Mouse (Mus musculus) thymus, adult 2 months (tissue): ENCODE data around the gene Tfeb.

Source experiments
- CTCF ChIP-seq: fragments of 200-500 bp; IDR thresholded peaks from 2 replicates; pipeline ENCODE4 v1.5.1; 2012; ENCODE audit warnings: mild to moderate bottlenecking, control low read depth, low read length, moderate library complexity, borderline replicate concordance; ENCODE audit not compliant: control insufficient read depth, poor library complexity, insufficient read depth; ENCODE audit errors: extremely low read depth
- POLR2A ChIP-seq: fragments of 200-500 bp; IDR thresholded peaks from 2 replicates; pipeline ENCODE4 v1.6.1; 2012; ENCODE audit warnings: mild to moderate bottlenecking, low read length, control low read depth, moderate library complexity; ENCODE audit not compliant: control insufficient read depth, poor library complexity, insufficient read depth; ENCODE audit errors: extremely low read depth

GRCm38 (mm10) chr17:47812200-47812599 is 75.4 kb downstream of the Tfeb start:
- TF ChIP-seq CTCF (no peak), POLR2A (no peak)
